Mouse (Mus musculus) MEL (cell line): Measurements from ENCODE around the gene Hagh.

Experiments used
- CTCF ChIP-seq, 3 experiments: IDR thresholded peaks in 2 of 3; conservative IDR thresholded peaks in 1 of 3; 2 replicates each; pipeline ENCODE4 v1.5.1; 2011 to 2012; ENCODE audit warnings: low read length in 3 of 3, low read depth in 2 of 3, mild to moderate bottlenecking in 2 of 3, improper control_type of control experiment in 1 of 3, inconsistent platforms in 1 of 3, mixed read lengths in 1 of 3, moderate library complexity in 1 of 3; ENCODE audit not compliant: control insufficient read depth in 1 of 3, insufficient read depth in 1 of 3, poor library complexity in 1 of 3, severe bottlenecking in 1 of 3
- EP300 ChIP-seq, 2 experiments: IDR thresholded peaks; 2 replicates each; pipeline ENCODE4 v1.6.1; 2011; ENCODE audit warnings: improper control_type of control experiment in 2 of 2, low read length in 2 of 2, low read depth in 1 of 2, mild to moderate bottlenecking in 1 of 2
- ETS1 ChIP-seq: IDR thresholded peaks from 2 replicates; pipeline ENCODE4 v1.6.1; 2012; ENCODE audit warnings: low read depth, mild to moderate bottlenecking, inconsistent platforms, low read length, improper control_type of control experiment, moderate library complexity
- MAZ ChIP-seq: IDR thresholded peaks from 2 replicates; pipeline ENCODE4 v1.6.1; 2012; ENCODE audit warnings: low read depth, mild to moderate bottlenecking, inconsistent platforms, low read length, improper control_type of control experiment
- MXI1 ChIP-seq: IDR thresholded peaks from 2 replicates; pipeline ENCODE4 v1.6.1; 2011; ENCODE audit warnings: mild to moderate bottlenecking, low read depth, low read length, improper control_type of control experiment
- POLR2A ChIP-seq, 2 experiments: IDR thresholded peaks; 2 replicates each; pipeline ENCODE4 v1.6.1; 2011 to 2012; ENCODE audit warnings: low read length in 2 of 2, mild to moderate bottlenecking in 2 of 2, control low read depth in 1 of 2, improper control_type of control experiment in 1 of 2, low read depth in 1 of 2, moderate library complexity in 1 of 2; ENCODE audit not compliant: control insufficient read depth in 1 of 2, insufficient read depth in 1 of 2, poor library complexity in 1 of 2
- TCF12 ChIP-seq: IDR thresholded peaks from 2 replicates; pipeline ENCODE4 v1.6.1; 2014; ENCODE audit warnings: low read depth, mild to moderate bottlenecking, inconsistent platforms, low read length, improper control_type of control experiment, moderate library complexity
- ZC3H11A ChIP-seq: IDR thresholded peaks from 2 replicates; pipeline ENCODE4 v1.6.1; 2012; ENCODE audit warnings: low read depth, mild to moderate bottlenecking, inconsistent platforms, low read length, improper control_type of control experiment

DNA sequence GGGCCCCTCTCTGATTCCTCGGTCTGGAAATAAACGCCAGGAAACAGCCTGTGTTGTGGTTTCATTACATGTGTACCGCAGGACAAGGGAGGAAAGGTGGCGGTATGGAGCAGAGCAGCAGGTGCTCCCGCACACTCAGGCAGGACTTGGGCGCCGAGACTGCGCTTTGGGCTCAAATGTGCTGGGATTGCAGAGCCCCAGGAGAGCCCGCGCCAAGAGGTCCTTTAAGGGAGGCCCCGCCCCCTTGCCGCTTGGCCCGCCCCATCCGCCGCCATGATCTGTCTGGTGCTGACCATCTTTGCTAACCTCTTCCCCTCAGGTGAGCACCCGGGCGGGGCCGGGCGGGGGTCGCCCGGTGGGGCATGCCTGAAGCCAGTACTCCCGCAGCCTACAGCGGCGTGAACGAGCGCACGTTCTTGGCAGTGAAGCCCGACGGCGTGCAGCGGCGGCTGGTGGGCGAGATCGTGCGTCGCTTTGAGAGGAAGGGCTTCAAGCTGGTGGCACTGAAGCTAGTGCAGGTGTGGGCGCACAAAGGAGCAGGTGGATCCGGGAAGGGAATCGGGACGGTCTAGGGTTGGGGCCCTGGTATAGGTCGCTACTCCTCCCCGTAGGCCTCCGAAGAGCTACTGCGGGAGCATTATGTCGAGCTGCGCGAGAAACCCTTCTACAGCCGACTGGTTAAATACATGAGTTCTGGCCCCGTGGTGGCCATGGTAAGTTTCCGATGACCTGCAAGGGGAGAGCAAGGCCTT, 56.5 kb downstream of the Hagh start, which contains the start of gene Nme3:
- no peak for TF ChIP-seq CTCF (IDR thresholded peaks at IDR 0.05 in 2 of 3, conservative IDR thresholded peaks at IDR 0.05 in 1 of 3; ENCODE audit: control insufficient read depth in 1 of 3, insufficient read depth in 1 of 3, low read depth in 2 of 3, low read length in 3 of 3, poor library complexity in 1 of 3, severe bottlenecking in 1 of 3)
- no peak for TF ChIP-seq EP300 (IDR thresholded peaks at IDR 0.05; ENCODE audit: low read depth in 1 of 2, low read length in 2 of 2)
- TF ChIP-seq MAZ: no peak
- TF ChIP-seq POLR2A (IDR thresholded peaks at IDR 0.05; ENCODE audit: control insufficient read depth in 1 of 2, insufficient read depth in 1 of 2, low read depth in 1 of 2, low read length in 2 of 2, poor library complexity in 1 of 2): peak in 1 of 2 experiments; percentile 59; a peak in 2 of 4 replicates
- TF ChIP-seq ZC3H11A: no peak
- no peak for TF ChIP-seq MXI1
- no peak for TF ChIP-seq ETS1
- no peak for TF ChIP-seq TCF12
